ENCODE assay signal across 14 mouse cellular contexts in the genomic region with DNA sequence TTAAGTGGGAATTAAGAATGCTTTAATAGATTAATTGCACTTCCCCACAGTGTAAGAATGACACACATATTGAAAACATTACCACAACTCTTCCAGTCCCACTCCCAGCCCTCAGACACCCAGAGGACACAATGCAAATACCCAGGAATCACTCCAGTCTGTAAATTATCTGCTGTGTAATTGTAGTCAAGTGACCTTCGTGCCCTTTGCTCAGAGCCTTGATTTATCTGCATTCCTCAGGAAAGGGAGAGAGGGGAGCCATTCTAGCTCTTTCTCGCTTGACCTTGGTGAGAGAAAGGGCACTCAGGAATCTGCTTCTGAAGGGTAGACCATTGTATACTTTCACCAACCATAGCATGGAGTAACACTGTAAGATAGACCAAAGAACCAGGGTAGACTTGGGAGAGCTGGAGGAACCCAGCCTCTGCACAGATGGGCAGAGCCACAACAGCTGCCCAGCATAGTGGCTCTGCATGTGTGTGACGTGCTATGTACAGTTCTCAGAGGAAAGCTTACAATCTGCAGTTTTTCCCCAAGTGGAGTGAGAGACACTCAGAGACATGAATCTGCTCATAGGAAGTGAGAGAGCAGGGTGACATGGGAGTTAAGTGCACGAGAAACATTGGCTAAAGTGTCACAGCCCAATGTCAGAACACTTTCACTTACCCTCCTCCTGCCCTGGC. TPM values are rescaled to one million over a fixed set of nuclear protein-coding genes. Genes with fewer than 3 reads are reported as not detected.
A peak's percentile ranks its signal among the peaks of the same experiment; 100 is the strongest.
DNase-seq lines count a peak whose midpoint lies in the region; ATAC-seq and TF ChIP-seq lines count a peak whose summit lies in the region.
"Had no signal": no experiment of that assay in that cellular context is flagged by ENCODE, and none has a peak within 500 bp of the region (broad histone marks: within the 10 kb centered on the region; RNA-seq: fewer than 3 reads in every experiment).

No protein-coding gene starts in this region.

- H3K27me3 ChIP-seq in kidney, embryonic 14.5 days (ENCODE audit: control insufficient read depth, insufficient read depth, low read length) = no peaks in the 10 kb centered on the region
- H3K27me3 ChIP-seq in embryonic facial prominence, embryonic 13.5 days = no peaks in the 10 kb centered on the region
- no peaks in the 10 kb centered on the region for H3K27me3 ChIP-seq in limb, embryonic 14.5 days (ENCODE audit: control insufficient read depth, insufficient read depth, low read length)
- no peaks in the 10 kb centered on the region for H3K27me3 ChIP-seq in hindbrain, embryonic 11.5 days (ENCODE audit: control insufficient read depth, insufficient read depth, low read length)
- H3K27me3 ChIP-seq: neural tube, embryonic 13.5 days had no signal

- no peaks in the 10 kb centered on the region for H3K36me3 ChIP-seq in kidney, embryonic 14.5 days (ENCODE audit: control insufficient read depth, insufficient read depth, low read length)
- no peaks in the 10 kb centered on the region for H3K36me3 ChIP-seq in embryonic facial prominence, embryonic 13.5 days
- H3K36me3 ChIP-seq in limb, embryonic 14.5 days (ENCODE audit: control insufficient read depth, insufficient read depth, low read length) = no peaks in the 10 kb centered on the region
- H3K36me3 ChIP-seq in hindbrain, embryonic 11.5 days (ENCODE audit: control insufficient read depth, insufficient read depth, low read length) = no peaks in the 10 kb centered on the region
- H3K36me3 ChIP-seq: G1E; neural tube, embryonic 13.5 days had no signal

- no peaks in the 10 kb centered on the region for H3K9me3 ChIP-seq in kidney, embryonic 14.5 days (ENCODE audit: control insufficient read depth, low read length)
- H3K9me3 ChIP-seq in embryonic facial prominence, embryonic 13.5 days = no peaks in the 10 kb centered on the region
- H3K9me3 ChIP-seq in limb, embryonic 14.5 days (ENCODE audit: control insufficient read depth, low read length) = no peaks in the 10 kb centered on the region
- H3K9me3 ChIP-seq in hindbrain, embryonic 11.5 days (ENCODE audit: control insufficient read depth, low read length) = no peaks in the 10 kb centered on the region
- H3K9me3 ChIP-seq: G1E; neural tube, embryonic 13.5 days had no signal

- H3K9ac ChIP-seq in kidney, embryonic 14.5 days (ENCODE audit: low read depth, low read length) = no peak overlapping the region
- peak overlapping the region; percentile 53; the same call in 1 of the 2 replicates for H3K9ac ChIP-seq in embryonic facial prominence, embryonic 13.5 days
- H3K9ac ChIP-seq in limb, embryonic 14.5 days (ENCODE audit: low read depth, low read length, severe bottlenecking) = no peak overlapping the region
- no peak overlapping the region for H3K9ac ChIP-seq in hindbrain, embryonic 11.5 days (ENCODE audit: low read depth, low read length)
- H3K9ac ChIP-seq: neural tube, embryonic 13.5 days had no signal

- TF ChIP-seq POLR2A in limb, embryonic 14.5 days (IDR thresholded peaks at IDR 0.05; ENCODE audit: borderline replicate concordance, extremely low read depth, insufficient read depth, insufficient read length) = no peak

- H3K4me3 ChIP-seq in kidney, embryonic 14.5 days (ENCODE audit: low read length) = no peak overlapping the region
- H3K4me3 ChIP-seq in embryonic facial prominence, embryonic 13.5 days = no peak overlapping the region
- no peak overlapping the region for H3K4me3 ChIP-seq in limb, embryonic 14.5 days (replicated peaks; ENCODE audit: low read length)
- no peak overlapping the region for H3K4me3 ChIP-seq in hindbrain, embryonic 11.5 days (ENCODE audit: low read depth, low read length)
- H3K4me3 ChIP-seq: neural tube, embryonic 13.5 days had no signal

- H3K4me2 ChIP-seq in kidney, embryonic 14.5 days (replicated peaks; ENCODE audit: low read depth, low read length) = no peak overlapping the region
- H3K4me2 ChIP-seq in embryonic facial prominence, embryonic 13.5 days = no peak overlapping the region
- 0 out of 2 replicates have a peak overlapping the region, but pooled peaks have one; percentile 4 for H3K4me2 ChIP-seq in limb, embryonic 14.5 days (replicated peaks; ENCODE audit: low read depth, low read length, severe bottlenecking)
- H3K4me2 ChIP-seq in hindbrain, embryonic 11.5 days (replicated peaks; ENCODE audit: low read depth, low read length) = no peak overlapping the region
- H3K4me2 ChIP-seq: neural tube, embryonic 13.5 days had no signal

- 16% methylated on average over 4 of the region's 4 CpGs for WGBS in kidney, embryonic 14.5 days
- WGBS in embryonic facial prominence, embryonic 13.5 days = 32% methylated on average over 4 of the region's 4 CpGs
- 32% methylated on average over 4 of the region's 4 CpGs for WGBS in limb, embryonic 14.5 days
- WGBS in hindbrain, embryonic 11.5 days = 37% methylated on average over 4 of the region's 4 CpGs

- no peak for DNase-seq in kidney, adult 18-20 months
- peak; percentile 93 for DNase-seq in R1 (ENCODE audit: low read depth, low spot score)
- no peak for DNase-seq in limb, embryonic 14.5 days (ENCODE audit: low spot score)
- DNase-seq in adrenal gland, postnatal 4 days (ENCODE audit: low spot score in 2 of 2) = no peak
- no peak for DNase-seq in cerebellum, adult 18-20 months
- no peak for DNase-seq in hindbrain, embryonic 11.5 days (ENCODE audit: low spot score)
- DNase-seq: adrenal gland, postnatal 10 days; cerebellum, postnatal 10 days had no signal

- peak overlapping the region; percentile 68 for H3K27ac ChIP-seq in kidney, embryonic 14.5 days (ENCODE audit: low read depth, low read length)
- no peak overlapping the region for H3K27ac ChIP-seq in embryonic facial prominence, embryonic 13.5 days
- no peak overlapping the region for H3K27ac ChIP-seq in limb, embryonic 14.5 days (replicated peaks; ENCODE audit: low read depth, low read length)
- no peak overlapping the region for H3K27ac ChIP-seq in hindbrain, embryonic 11.5 days (ENCODE audit: low read depth, low read length)
- H3K27ac ChIP-seq: macrophage; neural tube, embryonic 13.5 days had no signal

- H3K4me1 ChIP-seq in kidney, embryonic 14.5 days (ENCODE audit: control insufficient read depth, insufficient read depth, low read length) = peaks cover 26% of the 10 kb centered on the region
- H3K4me1 ChIP-seq in embryonic facial prominence, embryonic 13.5 days = peaks cover 38% of the 10 kb centered on the region
- peaks cover 43% of the 10 kb centered on the region for H3K4me1 ChIP-seq in limb, embryonic 14.5 days (ENCODE audit: control insufficient read depth, insufficient read depth, low read length)
- no peaks in the 10 kb centered on the region for H3K4me1 ChIP-seq in hindbrain, embryonic 11.5 days (replicated peaks; ENCODE audit: control insufficient read depth, insufficient read depth, low read length)

- peak; percentile 65 for ATAC-seq in kidney, embryonic 14.5 days (ENCODE audit: low FRiP score, low TSS enrichment)
- no peak for ATAC-seq in embryonic facial prominence, embryonic 13.5 days (ENCODE audit: insufficient number of reproducible peaks, insufficient read depth, low FRiP score, low TSS enrichment, low read depth)
- no peak for ATAC-seq in limb, embryonic 14.5 days (ENCODE audit: low FRiP score, low read depth)
- no peak for ATAC-seq in hindbrain, embryonic 11.5 days (ENCODE audit: low FRiP score)
- ATAC-seq: hindbrain, embryonic 16.5 days had no signal

RNA-seq across cellular contexts. Expression of a gene that starts 18.2 kb away (rescaled TPM):
- 1.4 and 1.7 TPM in 2 replicates for polyA plus RNA-seq in kidney, embryonic 14.5 days (2014; fragmentation: Nextera tagmentation; extraction: Ambion mirVana)
- polyA plus RNA-seq in embryonic facial prominence, embryonic 13.5 days (2015; fragmentation: Nextera tagmentation; extraction: Ambion mirVana) = 0.59 and 1.3 TPM in 2 replicates
- polyA plus RNA-seq in limb, embryonic 14.5 days (2012; rRNA removed) = 0.24 and 0.34 TPM in 2 replicates
- 0.68 and 0.73 TPM in 2 replicates for polyA plus RNA-seq in limb, embryonic 14.5 days (2014; fragmentation: Nextera tagmentation; extraction: Ambion mirVana)
- total RNA-seq in adrenal gland, postnatal 4 days (2021) = under 1 TPM; 0.85 to 0.90 TPM
- 0.25 and 0.32 TPM in 2 replicates for polyA plus RNA-seq in hindbrain, embryonic 11.5 days (2014; fragmentation: Nextera tagmentation; extraction: Ambion mirVana)
- polyA plus RNA-seq: G1E; hindbrain, embryonic 16.5 days; macrophage; neural tube, embryonic 13.5 days had no signal
